Mouse (Mus musculus) MEL (cell line): Measurements from ENCODE around the gene Vmn1r139. TPM values are rescaled to one million over a fixed set of nuclear protein-coding genes. Genes with fewer than 3 reads are reported as not detected.
"Not testable (repeated sequence)": the region's sequence is repeated elsewhere in the genome, so short reads cannot be mapped to it uniquely, and the experiment has no call there.

Experiments used
- DNase-seq: peaks from one replicate; pipeline ENCODE4 v3.0.0; 2011; ENCODE audit warnings: low read depth, low spot score
- H3K27ac ChIP-seq: 2 replicates; pipeline ENCODE4 v1.5.1; 2012; ENCODE audit warnings: low read depth, mild to moderate bottlenecking, control low read depth, low read length, moderate library complexity; ENCODE audit not compliant: control insufficient read depth
- H3K27me3 ChIP-seq, 2 experiments: fragments of 150-350 bp in 1 of 2; sonication (generic) in 1 of 2; 2 replicates each; pipeline ENCODE4 v1.6.1; 2012; ENCODE audit warnings: low read length in 2 of 2, mild to moderate bottlenecking in 2 of 2, improper control_type of control experiment in 1 of 2, moderate library complexity in 1 of 2; ENCODE audit not compliant: insufficient read depth in 2 of 2, control insufficient read depth in 1 of 2
- H3K36me3 ChIP-seq, 2 experiments: 2 replicates each; pipeline ENCODE4 v1.6.1; 2012 to 2014; ENCODE audit warnings: low read length in 2 of 2, improper control_type of control experiment in 1 of 2, inconsistent platforms in 1 of 2, mild to moderate bottlenecking in 1 of 2; ENCODE audit not compliant: insufficient read depth in 2 of 2, control insufficient read depth in 1 of 2
- H3K4me1 ChIP-seq, 2 experiments: fragments of 150-350 bp in 1 of 2; sonication (generic) in 1 of 2; 2 replicates each; pipeline ENCODE4 v1.6.1; 2012; ENCODE audit warnings: low read length in 2 of 2, improper control_type of control experiment in 1 of 2, mild to moderate bottlenecking in 1 of 2; ENCODE audit not compliant: insufficient read depth in 2 of 2, control insufficient read depth in 1 of 2
- H3K4me3 ChIP-seq, 2 experiments: fragments of 150-350 bp in 1 of 2; sonication (generic) in 1 of 2; 2 replicates each; pipeline ENCODE4 v1.5.1; 2012; ENCODE audit warnings: low read depth in 2 of 2, low read length in 2 of 2, mild to moderate bottlenecking in 2 of 2, moderate library complexity in 2 of 2, control low read depth in 1 of 2, improper control_type of control experiment in 1 of 2; ENCODE audit not compliant: control insufficient read depth in 1 of 2, insufficient read depth in 1 of 2
- H3K79me2 ChIP-seq: 2 replicates; pipeline ENCODE4 v1.6.1; 2012; ENCODE audit warnings: mild to moderate bottlenecking, low read length, moderate library complexity; ENCODE audit not compliant: control insufficient read depth, poor library complexity, insufficient read depth
- H3K9ac ChIP-seq: 2 replicates; pipeline ENCODE4 v1.6.1; 2012; ENCODE audit warnings: low read depth, mild to moderate bottlenecking, control low read depth, low read length, moderate library complexity; ENCODE audit not compliant: control insufficient read depth, poor library complexity, severe bottlenecking
- H3K9me3 ChIP-seq: fragments of 150-350 bp; sonication (generic); replicated peaks from 2 replicates; pipeline ENCODE4 v1.6.1; 2012; ENCODE audit warnings: mild to moderate bottlenecking, low read length, improper control_type of control experiment, moderate library complexity; ENCODE audit not compliant: insufficient read depth
- polyA plus RNA-seq, 2 experiments: library from polyadenylated mRNA; stranded (reverse) in 1 of 2; unstranded in 1 of 2; fragments of >175 nt in 1 of 2; fragments of >200 nt in 1 of 2; gene quantifications; 2 replicates each; pipeline versions ENCODE4 v1.2.1 to v1.2.4; 2012; ENCODE audit warnings: low replicate concordance in 2 of 2, low read depth in 1 of 2; ENCODE audit not compliant: insufficient read length in 2 of 2, insufficient read depth in 1 of 2, missing spikeins in 1 of 2
- total RNA-seq: library from RNA; depleted of rRNA; stranded (reverse); fragments of 300-350 nt; gene quantifications from 2 replicates; pipeline ENCODE4 v1.2.3, GENCODE M21; 2012; rRNA removed

Vmn1r139 gene
- total RNA-seq, result not detected in 2 replicates
- not detected for polyA plus RNA-seq

- not testable (repeated sequence) for H3K27me3 ChIP-seq, H3K9ac ChIP-seq, DNase-seq, H3K27ac ChIP-seq, H3K4me1 ChIP-seq, H3K4me3 ChIP-seq, H3K9me3 ChIP-seq, H3K79me2 ChIP-seq, H3K36me3 ChIP-seq
Observed at GRCm38 (mm10) chr7:22068757-22069156, at the start of gene Vmn1r139. Gene Vmn1r139 (plus strand): TSS chr7:22069057.

DNA sequence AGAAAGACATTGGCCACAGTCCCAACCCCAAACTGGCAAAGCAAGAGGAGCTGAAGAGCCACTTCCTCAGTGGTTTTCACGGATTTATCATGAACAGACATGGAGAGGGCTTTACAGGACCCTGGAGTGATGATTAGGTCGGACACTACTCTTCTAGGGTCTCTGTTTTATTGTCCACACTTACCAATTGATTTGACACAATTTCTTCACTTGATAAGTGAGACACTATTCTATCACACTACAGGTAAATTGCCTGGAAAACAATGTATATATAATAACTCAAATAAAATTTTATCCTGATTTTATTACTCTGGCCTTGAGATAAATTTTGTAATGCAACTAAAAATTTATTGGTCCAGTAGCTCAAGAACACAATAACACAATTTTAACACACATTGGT lies 40.1 kb upstream of the Vmn1r139 start, which contains the start of gene Vmn1r138:
Vmn1r138 (minus strand) TSS at position 101 of the 400 bp plus-strand sequence.
- not testable (repeated sequence) for DNase-seq, H3K4me1 ChIP-seq, H3K9me3 ChIP-seq, H3K36me3 ChIP-seq, H3K9ac ChIP-seq, H3K4me3 ChIP-seq, H3K27ac ChIP-seq, H3K79me2 ChIP-seq, H3K27me3 ChIP-seq

DNA sequence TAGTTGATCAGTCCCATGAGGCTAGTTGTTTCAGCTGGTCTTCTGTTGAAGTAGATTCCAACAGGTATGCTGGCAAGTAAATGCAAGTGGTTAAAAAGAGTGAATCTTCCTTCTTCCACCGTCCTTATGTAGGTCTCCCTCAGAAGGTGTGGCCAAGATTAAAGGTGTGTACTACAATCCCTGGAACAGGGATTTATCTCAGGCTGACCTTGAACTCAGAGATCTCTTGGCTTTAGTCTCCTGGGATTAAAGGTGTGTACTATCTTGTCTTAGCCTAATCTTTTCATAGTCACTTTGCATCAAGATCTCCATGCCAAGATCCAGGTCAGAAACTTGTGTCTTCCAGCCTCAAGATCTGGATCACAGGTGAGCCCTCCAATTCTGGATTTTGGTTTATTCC lies 12.7 kb upstream of the Vmn1r139 start, which contains the start of gene Gm6176:
Gm6176 (minus strand) TSS at position 101 of the 400 bp plus-strand sequence.
- DNase-seq, H3K36me3 ChIP-seq, H3K9me3 ChIP-seq, H3K79me2 ChIP-seq, H3K27me3 ChIP-seq, H3K9ac ChIP-seq, H3K4me1 ChIP-seq, H3K27ac ChIP-seq, H3K4me3 ChIP-seq: not testable (repeated sequence)

GRCm38 (mm10) chr7:22118145-22118544 lies 49.3 kb downstream of the Vmn1r139 start, which contains the start of gene Gm16451:
Gene Gm16451 (minus strand): TSS chr7:22118245.
- H3K9ac ChIP-seq, H3K4me3 ChIP-seq, H3K9me3 ChIP-seq, H3K27ac ChIP-seq, H3K36me3 ChIP-seq, H3K27me3 ChIP-seq, H3K4me1 ChIP-seq, H3K79me2 ChIP-seq, DNase-seq: not testable (repeated sequence)

GRCm38 (mm10) chr7:22134641-22135040 lies 65.8 kb downstream of the Vmn1r139 start, which contains the start of gene Gm10666:
Gene Gm10666 (minus strand): TSS chr7:22134741.
- not testable (repeated sequence) for H3K9me3 ChIP-seq, DNase-seq, H3K36me3 ChIP-seq, H3K4me3 ChIP-seq, H3K27me3 ChIP-seq, H3K27ac ChIP-seq, H3K4me1 ChIP-seq, H3K9ac ChIP-seq, H3K79me2 ChIP-seq

Other genes with a start within 250 kb of the Vmn1r139 start
- gene Vmn1r135, start 236.7 kb upstream of the Vmn1r139 start, total RNA-seq, result not detected in 2 replicates
- not detected for gene Vmn1r135, start 236.7 kb upstream of the Vmn1r139 start, polyA plus RNA-seq
- gene Gm5725, start 224.8 kb upstream of the Vmn1r139 start, total RNA-seq, result not detected in 2 replicates
- not detected for gene Gm5725, start 224.8 kb upstream of the Vmn1r139 start, polyA plus RNA-seq
- not detected in 2 replicates for gene Gm5891, start 147.8 kb upstream of the Vmn1r139 start, total RNA-seq
- gene Gm5891, start 147.8 kb upstream of the Vmn1r139 start, polyA plus RNA-seq, result not detected
- gene Vmn1r137, start 74.5 kb upstream of the Vmn1r139 start, total RNA-seq, result not detected in 2 replicates
- gene Vmn1r137, start 74.5 kb upstream of the Vmn1r139 start, polyA plus RNA-seq, result not detected
- not detected in 2 replicates for gene Vmn1r138, start 40.2 kb upstream of the Vmn1r139 start, total RNA-seq
- not detected for gene Vmn1r138, start 40.2 kb upstream of the Vmn1r139 start, polyA plus RNA-seq
- not detected in 2 replicates for gene Gm6176, start 12.8 kb upstream of the Vmn1r139 start, total RNA-seq
- not detected for gene Gm6176, start 12.8 kb upstream of the Vmn1r139 start, polyA plus RNA-seq
- not detected in 2 replicates for gene Gm16451, start 49.2 kb downstream of the Vmn1r139 start, total RNA-seq
- not detected for gene Gm16451, start 49.2 kb downstream of the Vmn1r139 start, polyA plus RNA-seq
- gene Gm10666, start 65.7 kb downstream of the Vmn1r139 start, total RNA-seq, result not detected in 2 replicates
- gene Gm10666, start 65.7 kb downstream of the Vmn1r139 start, polyA plus RNA-seq, result not detected
- gene Vmn1r142, start 95.0 kb downstream of the Vmn1r139 start, total RNA-seq, result not detected in 2 replicates
- not detected for gene Vmn1r142, start 95.0 kb downstream of the Vmn1r139 start, polyA plus RNA-seq
- not detected in 2 replicates for gene Vmn1r143, start 120.3 kb downstream of the Vmn1r139 start, total RNA-seq
- gene Vmn1r143, start 120.3 kb downstream of the Vmn1r139 start, polyA plus RNA-seq, result not detected
- not detected in 2 replicates for gene Gm8653, start 132.2 kb downstream of the Vmn1r139 start, total RNA-seq
- not detected for gene Gm8653, start 132.2 kb downstream of the Vmn1r139 start, polyA plus RNA-seq
- gene Gm8453, start 160.4 kb downstream of the Vmn1r139 start, total RNA-seq, result not detected in 2 replicates
- not detected for gene Gm8453, start 160.4 kb downstream of the Vmn1r139 start, polyA plus RNA-seq